Mouse (Mus musculus) splenic B cell, adult 2 months (primary cell): ENCODE measurements around the gene Ccdc180.

Experiments
- DNase-seq: peaks from one replicate; pipeline ENCODE4 v3.0.0-alpha.2; 2011; ENCODE audit warnings: low read depth, low spot score
- H3K27me3 ChIP-seq: 2 replicates; pipeline ENCODE4 v1.6.1; 2012; ENCODE audit warnings: mild to moderate bottlenecking, low read length, moderate library complexity, mixed read lengths; ENCODE audit not compliant: control insufficient read depth, poor library complexity, insufficient read depth, severe bottlenecking
- H3K36me3 ChIP-seq: 2 replicates; pipeline ENCODE4 v1.6.1; 2012; ENCODE audit warnings: mild to moderate bottlenecking, low read length, moderate library complexity, mixed read lengths; ENCODE audit not compliant: control insufficient read depth, poor library complexity, insufficient read depth, severe bottlenecking

Gene Ccdc180

GRCm38 (mm10) chr4:45949109-45949848, 59.2 kb downstream of the Ccdc180 start:
- peak; percentile 76 for DNase-seq
- no peaks in the 10 kb centered on the region for H3K36me3 ChIP-seq
- H3K27me3 ChIP-seq = no peaks in the 10 kb centered on the region

GRCm38 (mm10) chr4:45951830-45952229, 61.7 kb downstream of the Ccdc180 start:
- Histone ChIP-seq H3K36me3 (no peaks in the 10 kb centered on the region), H3K27me3 (no peaks in the 10 kb centered on the region)
- DNase-seq = no peak

- Histone ChIP-seq H3K36me3 (no peaks in the 10 kb centered on the region), H3K27me3 (no peaks in the 10 kb centered on the region)
- no peak for DNase-seq
Measured at GRCm38 (mm10) chr4:45953025-45953919, 63.2 kb downstream of the Ccdc180 start.

- DNase-seq = no peak
- no peaks in the 10 kb centered on the region for H3K36me3 ChIP-seq
- H3K27me3 ChIP-seq = no peaks in the 10 kb centered on the region
Measured at GRCm38 (mm10) chr4:45955235-45955634, 65.1 kb downstream of the Ccdc180 start.

- DNase-seq = no peak
- Histone ChIP-seq H3K27me3 (no peaks in the 10 kb centered on the region), H3K36me3 (no peaks in the 10 kb centered on the region)
Measured at GRCm38 (mm10) chr4:45956131-45956530, 66.0 kb downstream of the Ccdc180 start.

GRCm38 (mm10) chr4:45956706-45957105, 66.6 kb downstream of the Ccdc180 start:
- Histone ChIP-seq H3K36me3 (no peaks in the 10 kb centered on the region), H3K27me3 (no peaks in the 10 kb centered on the region)
- no peak for DNase-seq

- Histone ChIP-seq H3K27me3 (no peaks in the 10 kb centered on the region), H3K36me3 (no peaks in the 10 kb centered on the region)
- no peak for DNase-seq
Measured at GRCm38 (mm10) chr4:45964771-45965439, 74.8 kb downstream of the Ccdc180 start, which contains the start of gene Tdrd7. Tdrd7 (plus strand) TSS chr4:45965334.

- H3K27me3 ChIP-seq = no peaks in the 10 kb centered on the region
- no peaks in the 10 kb centered on the region for H3K36me3 ChIP-seq
- no peak for DNase-seq
Measured at GRCm38 (mm10) chr4:45965737-45966447, 75.8 kb downstream of the Ccdc180 start.

GRCm38 (mm10) chr4:45966716-45967115, 76.6 kb downstream of the Ccdc180 start:
- no peaks in the 10 kb centered on the region for H3K27me3 ChIP-seq
- DNase-seq = no peak

GRCm38 (mm10) chr4:45967479-45968341, 77.6 kb downstream of the Ccdc180 start:
- no peaks in the 10 kb centered on the region for H3K27me3 ChIP-seq
- no peak for DNase-seq
- H3K36me3 ChIP-seq = no peaks in the 10 kb centered on the region

More at GRCm38 (mm10) chr4:45966716-45967115, 76.6 kb downstream of the Ccdc180 start:
- H3K36me3 ChIP-seq = no peaks in the 10 kb centered on the region

- Histone ChIP-seq H3K27me3 (no peaks in the 10 kb centered on the region), H3K36me3 (no peaks in the 10 kb centered on the region)
- no peak for DNase-seq
Measured at GRCm38 (mm10) chr4:45969051-45969450, 78.9 kb downstream of the Ccdc180 start.

GRCm38 (mm10) chr4:45970048-45970560, 80.0 kb downstream of the Ccdc180 start:
- H3K27me3 ChIP-seq = no peaks in the 10 kb centered on the region
- no peak for DNase-seq
- H3K36me3 ChIP-seq = no peaks in the 10 kb centered on the region

- DNase-seq = peak; percentile 93
- Histone ChIP-seq H3K36me3 (no peaks in the 10 kb centered on the region), H3K27me3 (no peaks in the 10 kb centered on the region)
Measured at GRCm38 (mm10) chr4:45971806-45972447, 81.8 kb downstream of the Ccdc180 start.
